Mouse (Mus musculus) left cerebral cortex, adult 9 months (tissue): ENCODE measurements at regions not wholly inside any gene's neighbourhood (a gene's known extent, or its start where the extent isn't known, plus 50 kb on each side); places are given as distances from the start of the nearest gene placed in this dataset.

ENCODE experiments used
- DNase-seq, 2 experiments: peaks; one replicate each; pipeline ENCODE4 v3.0.0; 2022; ENCODE audit warnings: low spot score in 2 of 2

DNA sequence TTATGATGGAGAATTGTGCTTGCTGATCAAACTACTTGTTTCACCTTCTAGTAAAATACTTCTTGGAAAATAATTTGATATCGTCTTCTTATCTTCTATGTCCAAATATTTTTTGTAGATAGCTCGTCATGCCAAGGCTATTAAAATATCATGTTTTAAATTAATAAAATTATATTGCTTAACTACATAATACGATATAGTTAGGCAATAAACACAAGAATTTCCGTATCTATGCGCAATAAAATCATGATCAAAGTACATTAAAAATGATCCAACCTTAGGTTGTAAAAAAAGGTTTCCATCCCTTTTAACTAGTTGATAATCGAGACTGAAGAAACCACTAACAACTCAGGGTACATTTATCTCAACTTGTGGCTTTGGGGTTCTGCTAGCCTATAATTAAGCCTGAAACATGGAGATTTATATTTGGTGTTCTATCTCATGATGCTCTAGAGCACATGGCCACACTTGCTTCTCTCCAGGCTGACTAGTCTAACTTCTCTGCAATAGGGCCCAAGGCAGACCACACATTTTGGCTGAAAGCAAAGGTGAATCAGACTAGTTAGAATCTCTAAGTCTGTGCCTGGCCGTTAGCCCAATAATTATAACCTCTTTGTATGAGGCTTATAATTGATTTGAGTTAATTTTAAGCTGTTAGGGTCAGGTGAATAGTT, 314.5 kb downstream of the Plod2 start:
- no peak for DNase-seq

DNA sequence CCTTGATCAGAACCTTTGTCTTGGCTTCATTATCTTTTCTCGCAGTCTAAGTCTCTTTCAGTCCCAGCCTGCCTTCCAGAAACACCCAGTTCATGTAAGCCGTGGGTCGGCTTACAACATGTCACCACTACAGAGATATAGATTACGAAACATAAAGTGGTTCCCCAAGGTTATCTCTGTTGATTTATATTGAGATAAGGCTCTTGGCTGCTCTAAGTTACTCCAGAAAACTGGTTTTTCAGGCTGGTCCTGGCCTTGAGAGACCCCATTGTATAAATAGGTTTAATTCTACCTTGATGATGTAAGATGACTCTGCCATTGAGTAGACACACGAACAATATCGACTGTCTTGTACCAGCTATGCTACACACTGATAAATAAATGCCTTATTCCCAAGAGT, 323.8 kb downstream of the Plod2 start:
- no peak for DNase-seq

DNA sequence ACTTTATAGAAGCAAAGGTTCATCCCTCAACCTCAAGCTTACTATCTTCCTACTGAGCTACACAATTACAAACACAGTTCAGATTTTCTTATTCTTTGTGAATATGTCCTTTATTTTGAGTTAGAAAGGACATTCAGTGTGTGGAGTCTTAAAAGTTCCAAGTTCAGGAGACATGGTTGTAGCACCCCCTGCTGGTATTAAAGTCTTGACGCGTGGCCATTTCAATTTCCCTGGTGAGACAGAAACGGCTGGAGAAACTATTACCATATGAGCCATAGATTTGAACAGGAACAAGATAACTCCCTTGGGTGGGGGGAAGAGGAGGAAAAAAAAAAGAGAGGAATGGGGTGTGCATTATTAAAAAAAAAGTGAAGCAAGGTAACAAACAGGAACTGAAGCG, 336.6 kb downstream of the Plod2 start:
- peak in 1 of 2 experiments; percentile 64 for DNase-seq

- DNase-seq: no peak
Measured at GRCm38 (mm10) chr9:92879812-92880211, 337.8 kb downstream of the Plod2 start.

DNA sequence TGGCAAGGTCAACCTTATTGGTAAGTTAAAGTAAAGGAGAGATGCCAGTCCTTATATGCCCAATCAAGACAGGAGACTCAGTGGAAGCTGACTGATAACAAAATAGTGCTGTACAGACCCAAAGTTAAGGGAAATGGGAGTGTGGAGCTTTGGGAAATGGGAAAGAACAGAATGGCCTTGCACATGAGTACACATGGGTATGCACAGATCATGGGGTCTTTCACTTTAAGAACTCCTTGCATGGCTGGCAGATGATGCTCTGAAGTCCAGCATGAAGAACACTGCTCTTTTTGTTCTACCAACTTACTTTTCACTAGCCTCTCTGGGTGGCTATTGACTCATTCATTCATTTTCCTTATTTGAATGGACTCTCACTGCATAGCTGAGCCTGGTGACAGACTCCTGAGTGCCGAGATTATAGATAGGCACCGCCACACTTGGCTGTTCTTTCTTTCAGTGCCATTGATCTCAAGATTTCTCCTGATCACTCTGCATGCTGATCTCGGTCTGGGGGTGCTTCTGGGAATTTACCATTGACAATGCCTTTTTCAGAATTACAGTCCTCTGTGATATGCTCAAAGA, 340.3 kb downstream of the Plod2 start:
- DNase-seq: no peak

DNA sequence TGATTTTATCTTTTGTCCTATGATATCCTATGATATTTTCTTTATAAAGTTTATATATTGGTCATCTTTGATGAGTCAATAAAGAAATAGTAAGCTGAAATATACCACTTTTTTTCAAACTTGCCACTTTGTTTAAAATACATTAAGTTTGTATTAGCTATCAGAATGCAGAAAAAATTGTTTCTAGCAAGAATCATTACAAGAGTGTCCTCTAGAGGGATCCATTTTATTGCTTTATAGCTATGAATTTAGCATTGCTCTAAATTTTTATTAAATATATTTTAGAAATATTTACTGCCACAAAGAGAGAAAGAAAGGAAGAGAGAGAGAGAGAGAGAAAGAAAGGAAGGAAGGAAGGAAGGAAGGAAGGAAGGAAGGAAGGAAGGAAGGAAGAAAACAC, 348.0 kb downstream of the Plod2 start:
- DNase-seq: no peak

DNA sequence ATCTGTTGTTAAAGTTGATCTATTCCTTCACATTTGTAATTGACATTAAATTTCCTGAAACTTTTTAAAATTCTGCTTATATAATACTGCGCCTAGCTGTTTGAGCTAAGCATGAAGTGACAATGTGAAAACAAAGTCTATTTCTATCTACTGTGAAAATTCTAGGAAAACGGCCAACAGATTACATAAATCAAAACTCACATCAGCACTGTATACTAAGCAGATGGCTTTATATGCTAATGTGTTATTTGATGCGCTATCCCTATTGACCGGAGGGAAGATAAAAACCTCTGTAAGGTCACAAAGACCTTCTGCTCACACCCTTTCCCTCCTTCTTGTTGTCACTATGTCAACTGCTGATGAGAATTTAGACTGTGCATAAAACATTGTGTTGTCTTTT, 357.7 kb downstream of the Plod2 start:
- peak; percentile 2 to 20 for DNase-seq

DNA sequence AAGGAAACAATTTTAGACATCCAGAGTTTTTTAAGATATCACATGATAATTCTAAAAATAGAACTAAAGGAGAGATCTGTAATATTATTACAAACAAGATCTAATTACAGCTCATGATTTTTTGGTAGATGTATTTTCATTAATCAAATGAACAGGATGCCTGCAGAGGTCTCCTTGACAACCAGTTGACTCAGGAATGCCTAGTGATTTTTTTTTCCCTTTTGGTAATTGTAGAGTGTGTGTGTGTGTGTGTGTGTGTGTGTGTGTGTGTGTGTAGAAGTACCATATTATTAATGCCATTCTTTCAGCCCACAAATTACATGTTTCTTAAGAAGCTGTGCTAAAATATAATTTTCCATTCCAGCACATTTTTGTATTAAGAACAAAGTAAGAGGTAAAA, 365.1 kb downstream of the Plod2 start:
- DNase-seq: no peak

DNA sequence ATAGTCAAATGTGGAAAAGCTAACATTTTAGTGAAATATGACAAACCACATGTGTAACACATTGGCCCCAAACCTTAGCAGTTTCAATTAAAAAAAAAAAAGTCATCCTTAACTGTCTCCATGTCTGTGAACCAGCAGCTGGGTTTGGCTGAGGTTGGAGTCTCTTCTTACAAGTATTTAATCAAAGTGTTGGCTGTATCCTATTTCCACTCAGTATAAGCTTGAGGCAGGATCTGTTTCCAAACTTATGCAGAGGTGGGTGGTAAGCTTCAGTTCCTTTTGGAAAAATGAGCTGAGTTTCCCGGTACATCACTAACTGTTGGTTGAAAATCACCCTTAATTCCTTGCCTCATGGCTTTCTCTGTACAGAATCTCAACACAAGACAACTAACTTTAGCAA, 377.4 kb downstream of the Plod2 start:
- DNase-seq: peak in 1 of 2 experiments; percentile 5

DNA sequence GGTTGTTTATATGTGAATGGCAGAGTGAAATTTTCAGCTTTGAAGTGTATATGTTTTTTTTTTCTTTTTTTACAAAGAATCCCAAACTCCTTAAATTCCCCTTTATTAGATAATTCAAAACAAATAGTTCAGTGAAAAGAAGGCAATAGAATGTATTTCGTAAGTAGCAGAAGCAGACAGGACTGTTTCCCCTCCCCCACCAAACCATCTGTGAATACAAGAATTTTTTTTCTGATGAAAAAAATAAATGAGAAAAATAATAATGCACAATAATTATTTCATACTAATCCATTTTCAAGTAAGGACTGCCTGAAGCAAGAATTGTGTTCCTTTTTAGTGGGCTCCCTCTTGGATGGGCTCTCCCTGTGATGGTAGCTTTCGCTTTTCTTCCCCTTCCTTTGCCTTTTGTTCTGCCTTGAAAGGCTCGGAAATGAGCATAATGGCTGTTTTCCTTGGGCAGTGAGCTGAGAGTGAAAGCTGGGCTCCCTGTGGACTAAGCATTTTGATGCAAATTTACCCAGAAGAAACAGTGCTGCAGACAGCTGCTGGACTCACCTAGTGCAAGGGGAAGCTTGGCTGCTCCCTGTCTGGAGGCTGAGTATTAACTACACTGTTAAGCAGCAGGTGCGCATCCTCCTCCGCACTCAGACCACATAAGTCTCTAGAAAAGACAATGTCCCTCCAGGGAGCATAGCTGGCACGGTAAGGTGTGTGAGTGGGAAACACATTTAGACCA, 388.4 kb downstream of the Plod2 start:
- peak in 1 of 2 experiments; percentile 11 for DNase-seq

GRCm38 (mm10) chr9:92937802-92938201, 395.8 kb downstream of the Plod2 start:
- DNase-seq: peak; percentile 18 to 22

GRCm38 (mm10) chr9:92950092-92950491, 408.1 kb downstream of the Plod2 start:
- DNase-seq: no peak

DNA sequence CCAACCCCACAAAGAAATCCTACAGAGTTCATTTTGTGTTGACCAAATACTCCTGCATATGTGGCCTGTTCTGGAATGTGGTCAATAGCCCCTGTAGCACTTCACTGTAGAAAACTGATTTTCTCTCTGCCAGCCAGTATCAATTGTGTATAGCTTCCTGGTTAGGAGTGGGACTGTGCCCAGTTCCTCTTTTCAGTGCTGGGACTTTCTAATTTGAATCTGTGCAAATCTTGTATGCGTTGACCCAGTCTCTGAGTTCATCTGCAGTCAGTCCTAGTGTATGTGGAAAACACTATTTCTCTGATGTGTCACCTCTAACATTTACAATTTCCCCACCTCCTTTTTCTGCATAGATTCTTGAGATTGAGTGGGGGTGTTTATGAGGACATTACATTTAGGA, 421.3 kb downstream of the Plod2 start:
- DNase-seq: no peak

GRCm38 (mm10) chr9:92991759-92992158, 449.7 kb downstream of the Plod2 start:
- no peak for DNase-seq

- no peak for DNase-seq
Measured at GRCm38 (mm10) chr9:92996156-92996555, 454.1 kb downstream of the Plod2 start.

GRCm38 (mm10) chr9:93005182-93005953, 463.3 kb downstream of the Plod2 start:
- no peak for DNase-seq

GRCm38 (mm10) chr9:93008511-93009302, 466.7 kb downstream of the Plod2 start:
- DNase-seq: peak in 1 of 2 experiments; percentile 1

GRCm38 (mm10) chr9:93044298-93044912, 502.4 kb downstream of the Plod2 start:
- DNase-seq: peak in 1 of 2 experiments; percentile 10

- DNase-seq: no peak
Measured at GRCm38 (mm10) chr9:93072140-93072539, 530.1 kb downstream of the Plod2 start.

DNA sequence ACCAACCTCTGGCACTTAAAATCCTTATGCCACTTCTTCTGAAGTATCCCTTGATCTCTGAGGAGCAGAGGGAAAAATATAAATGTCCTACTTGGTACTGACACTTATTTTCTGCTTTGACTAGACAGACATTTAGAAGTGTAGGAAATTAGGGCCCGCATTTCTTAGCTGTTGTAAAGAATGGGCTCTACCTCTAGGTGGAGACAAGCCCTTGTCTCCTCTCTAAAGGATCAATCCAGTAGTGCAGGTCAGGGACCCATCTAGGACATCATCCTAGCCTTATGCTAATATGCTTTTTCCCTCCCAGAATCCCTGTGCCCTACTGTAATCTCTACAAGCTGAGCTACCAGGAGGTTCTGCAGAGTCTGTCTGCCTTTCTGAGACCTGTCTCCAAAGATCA, 541.1 kb downstream of the Plod2 start:
- no peak for DNase-seq

DNA sequence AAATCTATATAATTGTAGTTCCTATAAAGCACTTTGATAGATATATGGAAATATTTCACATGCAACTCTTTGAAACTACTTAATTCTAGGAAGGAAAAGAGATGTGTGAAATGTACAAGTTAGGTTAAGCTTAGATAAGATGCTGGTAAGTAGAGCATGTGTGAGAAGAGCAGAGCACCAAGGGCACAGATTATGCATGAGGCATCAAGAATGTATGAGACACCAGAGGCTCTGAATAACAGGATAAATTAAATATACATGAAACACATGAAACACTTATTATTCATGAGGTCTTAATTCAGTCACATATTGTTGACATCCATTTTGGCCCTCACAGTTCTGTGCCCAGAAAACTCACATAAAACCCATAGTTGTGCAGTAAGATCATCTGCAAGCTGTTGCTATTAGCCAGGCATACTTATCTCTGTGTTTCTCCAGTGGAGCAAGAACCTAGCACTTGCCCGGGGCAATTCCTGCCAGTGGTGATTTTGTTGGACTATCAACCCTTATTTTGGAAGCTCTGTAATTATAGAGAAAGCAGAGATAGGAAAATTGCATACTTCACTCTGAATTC, 556.1 kb downstream of the Plod2 start:
- no peak for DNase-seq
